Mouse (Mus musculus): ENCODE data around the gene Ifi209. TPM values are rescaled to one million over a fixed set of nuclear protein-coding genes. Genes with fewer than 3 reads are reported as not detected.
"Not testable (repeated sequence)": the region's sequence is repeated elsewhere in the genome, so short reads cannot be mapped to it uniquely, and the experiment has no call there.

Gene Ifi209
- 0.35 and 0.36 TPM in 2 replicates for polyA plus RNA-seq (2015; fragmentation: Nextera tagmentation; extraction: Ambion mirVana)

GRCm38 (mm10) chr1:173630622-173631021 is at the start of gene Ifi209:
Gene Ifi209, plus strand, starts transcription at chr1:173630917.
- H3K4me1 ChIP-seq; H3K27me3 ChIP-seq; H3K9ac ChIP-seq; ATAC-seq (replicated peaks; ENCODE audit: low FRiP score); H3K4me2 ChIP-seq; H3K9me3 ChIP-seq (replicated peaks); H3K4me3 ChIP-seq (replicated peaks); H3K36me3 ChIP-seq; H3K27ac ChIP-seq: not testable (repeated sequence)
- WGBS: 76% methylated on average over 2 of the region's 2 CpGs

GRCm38 (mm10) chr1:173589698-173590097 is 41.0 kb upstream of the Ifi209 start:
- not testable (repeated sequence) for H3K4me2 ChIP-seq; H3K36me3 ChIP-seq; H3K27ac ChIP-seq; ATAC-seq (replicated peaks; ENCODE audit: low FRiP score); H3K4me1 ChIP-seq; H3K4me3 ChIP-seq (replicated peaks); H3K27me3 ChIP-seq; H3K9ac ChIP-seq; H3K9me3 ChIP-seq (replicated peaks)
- WGBS: 83% methylated on average over 2 of the region's 2 CpGs

- H3K27me3 ChIP-seq; ATAC-seq (replicated peaks; ENCODE audit: low FRiP score); H3K36me3 ChIP-seq; H3K9me3 ChIP-seq (replicated peaks); H3K4me2 ChIP-seq; H3K4me3 ChIP-seq (replicated peaks); H3K9ac ChIP-seq; H3K27ac ChIP-seq; H3K4me1 ChIP-seq: not testable (repeated sequence)
- 61% methylated on average over 3 of the region's 3 CpGs for WGBS
Measured at GRCm38 (mm10) chr1:173598838-173599494, 31.8 kb upstream of the Ifi209 start, which contains the start of gene Ifi213. Gene Ifi213, minus strand, starts transcription at chr1:173599274.

- not testable (repeated sequence) for H3K4me2 ChIP-seq; H3K36me3 ChIP-seq; H3K4me3 ChIP-seq (replicated peaks); ATAC-seq (replicated peaks; ENCODE audit: low FRiP score); H3K9me3 ChIP-seq (replicated peaks); H3K4me1 ChIP-seq; H3K27ac ChIP-seq; H3K27me3 ChIP-seq; H3K9ac ChIP-seq
- WGBS: 71% methylated on average over 3 of the region's 3 CpGs
Measured at GRCm38 (mm10) chr1:173610291-173610690, 20.4 kb upstream of the Ifi209 start.

GRCm38 (mm10) chr1:173622216-173622615 is 8.5 kb upstream of the Ifi209 start:
- ATAC-seq (replicated peaks; ENCODE audit: low FRiP score); H3K27ac ChIP-seq; H3K9me3 ChIP-seq (replicated peaks); H3K4me1 ChIP-seq; H3K9ac ChIP-seq; H3K4me2 ChIP-seq; H3K36me3 ChIP-seq; H3K27me3 ChIP-seq; H3K4me3 ChIP-seq (replicated peaks): not testable (repeated sequence)
- WGBS: 71% methylated on average over 2 of the region's 2 CpGs

GRCm38 (mm10) chr1:173624052-173624451 is 6.7 kb upstream of the Ifi209 start:
- H3K36me3 ChIP-seq: no peaks in the 10 kb centered on the region
- H3K27me3 ChIP-seq: no peaks in the 10 kb centered on the region
- no peaks in the 10 kb centered on the region for H3K4me1 ChIP-seq
- no peak for ATAC-seq (replicated peaks; ENCODE audit: low FRiP score)
- no peaks in the 10 kb centered on the region for H3K9me3 ChIP-seq (replicated peaks)
- H3K9ac ChIP-seq: no peak overlapping the region
- 90% methylated on average over 2 of the region's 2 CpGs for WGBS
- H3K4me3 ChIP-seq (replicated peaks): no peak overlapping the region
- H3K27ac ChIP-seq: no peak overlapping the region
- H3K4me2 ChIP-seq: no peak overlapping the region

- Histone ChIP-seq H3K36me3 (no peaks in the 10 kb centered on the region), H3K9ac (no peak overlapping the region), H3K27me3 (no peaks in the 10 kb centered on the region), H3K4me1 (no peaks in the 10 kb centered on the region), H3K27ac (no peak overlapping the region), H3K9me3 (replicated peaks) (no peaks in the 10 kb centered on the region), H3K4me3 (replicated peaks) (no peak overlapping the region), H3K4me2 (no peak overlapping the region)
- WGBS: 72% methylated on average over 2 of the region's 2 CpGs
- no peak for ATAC-seq (replicated peaks; ENCODE audit: low FRiP score)
Measured at GRCm38 (mm10) chr1:173626686-173627085, 4.0 kb upstream of the Ifi209 start.

GRCm38 (mm10) chr1:173633969-173634645 is 3.4 kb downstream of the Ifi209 start:
- no peak overlapping the region for H3K4me2 ChIP-seq
- H3K9me3 ChIP-seq (replicated peaks): no peaks in the 10 kb centered on the region
- no peak for ATAC-seq (replicated peaks; ENCODE audit: low FRiP score)
- H3K9ac ChIP-seq: no peak overlapping the region
- no peaks in the 10 kb centered on the region for H3K36me3 ChIP-seq
- H3K27ac ChIP-seq: no peak overlapping the region
- no peaks in the 10 kb centered on the region for H3K27me3 ChIP-seq
- H3K4me3 ChIP-seq (replicated peaks): no peak overlapping the region
- 85% methylated on average over 5 of the region's 5 CpGs for WGBS
- H3K4me1 ChIP-seq: no peaks in the 10 kb centered on the region

- no peak for ATAC-seq (replicated peaks; ENCODE audit: low FRiP score)
- 72% methylated on average over 2 of the region's 2 CpGs for WGBS
Measured at GRCm38 (mm10) chr1:173645393-173645792, 14.7 kb downstream of the Ifi209 start.

GRCm38 (mm10) chr1:173657973-173658372 is 27.3 kb downstream of the Ifi209 start:
- WGBS: 59% methylated on average over 4 of the region's 4 CpGs
- Histone ChIP-seq H3K4me2 (no peak overlapping the region), H3K27ac (no peak overlapping the region)

More at GRCm38 (mm10) chr1:173645393-173645792, 14.7 kb downstream of the Ifi209 start:
- H3K27ac ChIP-seq: no peak overlapping the region
- H3K4me2 ChIP-seq: no peak overlapping the region
- no peaks in the 10 kb centered on the region for H3K9me3 ChIP-seq (replicated peaks)
- H3K4me3 ChIP-seq (replicated peaks): no peak overlapping the region
- H3K4me1 ChIP-seq: no peaks in the 10 kb centered on the region
- no peaks in the 10 kb centered on the region for H3K27me3 ChIP-seq
- H3K9ac ChIP-seq: no peak overlapping the region
- H3K36me3 ChIP-seq: no peaks in the 10 kb centered on the region

GRCm38 (mm10) chr1:173673458-173674097 is 42.9 kb downstream of the Ifi209 start, which contains the start of gene Ifi208:
Gene Ifi208, plus strand, starts transcription at chr1:173673675.
- WGBS: 29% methylated on average over 3 of the region's 3 CpGs
- H3K4me3 ChIP-seq (replicated peaks); ATAC-seq (replicated peaks; ENCODE audit: low FRiP score): not testable (repeated sequence)

More at GRCm38 (mm10) chr1:173657973-173658372, 27.3 kb downstream of the Ifi209 start:
- Histone ChIP-seq H3K4me3 (replicated peaks) (no peak overlapping the region), H3K36me3 (no peaks in the 10 kb centered on the region), H3K9ac (no peak overlapping the region), H3K4me1 (no peaks in the 10 kb centered on the region), H3K9me3 (replicated peaks) (no peaks in the 10 kb centered on the region), H3K27me3 (no peaks in the 10 kb centered on the region)
- ATAC-seq (replicated peaks; ENCODE audit: low FRiP score): no peak

GRCm38 (mm10) chr1:173678605-173679004 is 47.9 kb downstream of the Ifi209 start:
- ATAC-seq (replicated peaks; ENCODE audit: low FRiP score); H3K27me3 ChIP-seq; H3K9ac ChIP-seq; H3K36me3 ChIP-seq; H3K4me2 ChIP-seq; H3K4me3 ChIP-seq (replicated peaks); H3K27ac ChIP-seq; H3K4me1 ChIP-seq; H3K9me3 ChIP-seq (replicated peaks): not testable (repeated sequence)
- 85% methylated on average over 1 of the region's 1 CpGs for WGBS

More at GRCm38 (mm10) chr1:173673458-173674097, 42.9 kb downstream of the Ifi209 start, which contains the start of gene Ifi208:
- not testable (repeated sequence) for H3K27me3 ChIP-seq; H3K4me2 ChIP-seq; H3K9ac ChIP-seq; H3K9me3 ChIP-seq (replicated peaks); H3K36me3 ChIP-seq; H3K4me1 ChIP-seq; H3K27ac ChIP-seq
